Mouse (Mus musculus) kidney, adult 2 months (tissue): Measurements from ENCODE around the gene Mettl2. TPM values are rescaled to one million over a fixed set of nuclear protein-coding genes. Genes with fewer than 3 reads are reported as not detected.
A peak's percentile ranks its signal among the peaks of the same experiment; 100 is the strongest.

ENCODE experiments used
- DNase-seq: peaks from one replicate; pipeline ENCODE4 v3.0.0; 2021
- H3K27ac ChIP-seq: fragments of 200-500 bp; 2 replicates; pipeline ENCODE4 v1.5.1; 2012; ENCODE audit warnings: low read depth, low read length, control low read depth, inconsistent platforms; ENCODE audit not compliant: insufficient read depth
- H3K27me3 ChIP-seq: fragments of 200-500 bp; replicated peaks from 2 replicates; pipeline ENCODE4 v1.6.1; 2012; ENCODE audit warnings: mild to moderate bottlenecking, moderate library complexity, low read length, inconsistent platforms; ENCODE audit not compliant: control insufficient read depth, insufficient read depth
- H3K36me3 ChIP-seq: fragments of 200-500 bp; 2 replicates; pipeline ENCODE4 v1.6.1; 2012; ENCODE audit warnings: mild to moderate bottlenecking, moderate library complexity, low read length, inconsistent platforms; ENCODE audit not compliant: control insufficient read depth, insufficient read depth
- H3K4me1 ChIP-seq: fragments of 200-500 bp; 2 replicates; pipeline ENCODE4 v1.6.1; 2011; ENCODE audit warnings: low read length; ENCODE audit not compliant: control insufficient read depth, insufficient read depth
- H3K4me3 ChIP-seq: fragments of 200-500 bp; 2 replicates; pipeline ENCODE4 v1.5.1; 2011; ENCODE audit warnings: mild to moderate bottlenecking, low read depth, low read length, control low read depth; ENCODE audit not compliant: insufficient read depth
- CTCF ChIP-seq: fragments of 200-500 bp; conservative IDR thresholded peaks from 2 replicates; pipeline ENCODE4 v1.5.1; 2011; ENCODE audit warnings: low read depth, mild to moderate bottlenecking, control low read depth, low read length, moderate library complexity, mixed read lengths; ENCODE audit not compliant: insufficient read depth, insufficient read length
- POLR2A ChIP-seq: fragments of 200-500 bp; IDR thresholded peaks from one replicate; pipeline ENCODE4 v1.6.1; 2011; ENCODE audit warnings: low read depth, low read length, control low read depth
- WGBS: fragments of 180-500 bp; shearing (Covaris S2); methylation state at CpG from one replicate; pipeline ENCODE4 v1.1.7; 2018; 5-methylcytosine and 5-hydroxymethylcytosine counted together
- polyA plus RNA-seq: library from polyadenylated mRNA; depleted of rRNA; stranded (reverse); fragments of >200 nt; gene quantifications from 2 replicates; pipeline ENCODE4 v1.2.3, GENCODE M21; 2012

The Mettl2 gene
- polyA plus RNA-seq, 1 experiment = 9.7 TPM

GRCm38 (mm10) chr11:105153068-105153833 is 27.0 kb downstream of the Mettl2 start:
- 30% methylated on average over 12 of the region's 12 CpGs for WGBS
- Histone ChIP-seq H3K36me3 (no peaks in the 10 kb centered on the region), H3K4me3 (no peak overlapping the region), H3K27ac (no peak overlapping the region), H3K27me3 (no peaks in the 10 kb centered on the region), H3K4me1 (peaks cover 16% of the 10 kb centered on the region)
- DNase-seq = peak; percentile 76
- TF ChIP-seq CTCF = no peak
- no peak for TF ChIP-seq POLR2A

DNA sequence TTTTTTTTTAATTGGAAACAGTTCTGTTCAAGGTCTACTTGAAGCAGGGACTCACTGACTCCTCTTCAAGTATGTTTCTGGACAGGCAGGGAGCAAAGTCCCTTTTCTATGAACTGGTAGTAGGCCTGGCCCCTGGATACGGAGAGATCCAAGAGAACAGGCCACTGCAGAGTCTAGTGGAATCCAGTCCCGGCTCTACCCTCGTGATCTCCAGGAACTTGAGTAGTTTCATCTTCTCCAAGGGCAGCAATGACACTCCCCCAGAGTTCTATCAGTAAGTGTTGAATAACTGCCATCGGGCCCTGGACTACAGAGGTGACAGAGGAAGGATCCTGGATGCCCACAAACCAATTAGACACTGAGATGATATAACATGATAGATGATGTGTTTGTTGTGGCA is 29.7 kb downstream of the Mettl2 start:
- peaks cover 16% of the 10 kb centered on the region for H3K4me1 ChIP-seq
- peak; percentile 84 for DNase-seq
- WGBS = 42% methylated on average over 4 of the region's 4 CpGs
- H3K27ac ChIP-seq = peak overlapping the region; percentile 67; the same call in 1 of the 2 replicates
- H3K4me3 ChIP-seq = no peak overlapping the region
- no peaks in the 10 kb centered on the region for H3K27me3 ChIP-seq
- H3K36me3 ChIP-seq = no peaks in the 10 kb centered on the region
- TF ChIP-seq POLR2A = no peak

DNA sequence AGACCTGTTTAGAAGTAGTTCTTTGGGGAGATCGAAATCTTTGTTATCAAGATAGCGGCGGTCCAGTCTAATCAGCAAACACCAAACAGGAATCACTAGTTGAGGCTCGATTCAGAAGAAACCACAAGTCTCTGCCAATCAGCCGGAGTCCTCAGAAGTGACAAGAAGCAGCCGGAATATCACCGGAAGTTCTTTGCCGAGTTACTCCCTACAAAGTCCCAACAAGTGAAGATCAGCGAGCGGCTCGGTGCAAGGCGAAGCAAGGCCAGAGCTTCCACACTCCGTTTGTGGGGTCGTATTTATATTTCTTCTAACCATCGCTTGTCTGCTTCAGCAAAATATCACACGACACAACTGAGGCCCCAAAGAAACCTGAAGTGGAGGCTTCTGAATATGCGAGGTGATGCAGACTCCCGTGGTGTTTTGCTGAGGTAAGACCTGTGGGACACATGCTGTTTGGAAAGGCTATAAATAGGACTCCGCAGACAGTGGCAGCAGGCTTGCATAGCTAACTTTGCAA is 30.6 kb downstream of the Mettl2 start:
- no peak for TF ChIP-seq CTCF
- TF ChIP-seq POLR2A = no peak
- 80% methylated on average over 19 of the region's 19 CpGs for WGBS
- no peak overlapping the region for H3K4me3 ChIP-seq
- peak; percentile 17 for DNase-seq
- H3K27ac ChIP-seq = peak overlapping the region; percentile 48; the same call in 1 of the 2 replicates
- no peaks in the 10 kb centered on the region for H3K36me3 ChIP-seq
- H3K4me1 ChIP-seq = peaks cover 16% of the 10 kb centered on the region
- H3K27me3 ChIP-seq = no peaks in the 10 kb centered on the region

GRCm38 (mm10) chr11:105158047-105158446 is 31.8 kb downstream of the Mettl2 start:
- H3K36me3 ChIP-seq = no peaks in the 10 kb centered on the region
- H3K27me3 ChIP-seq = no peaks in the 10 kb centered on the region
- no peak overlapping the region for H3K27ac ChIP-seq
- H3K4me3 ChIP-seq = no peak overlapping the region
- H3K4me1 ChIP-seq = peaks cover 16% of the 10 kb centered on the region
- peak; percentile 61 for DNase-seq
- TF ChIP-seq POLR2A = no peak
- TF ChIP-seq CTCF = no peak

DNA sequence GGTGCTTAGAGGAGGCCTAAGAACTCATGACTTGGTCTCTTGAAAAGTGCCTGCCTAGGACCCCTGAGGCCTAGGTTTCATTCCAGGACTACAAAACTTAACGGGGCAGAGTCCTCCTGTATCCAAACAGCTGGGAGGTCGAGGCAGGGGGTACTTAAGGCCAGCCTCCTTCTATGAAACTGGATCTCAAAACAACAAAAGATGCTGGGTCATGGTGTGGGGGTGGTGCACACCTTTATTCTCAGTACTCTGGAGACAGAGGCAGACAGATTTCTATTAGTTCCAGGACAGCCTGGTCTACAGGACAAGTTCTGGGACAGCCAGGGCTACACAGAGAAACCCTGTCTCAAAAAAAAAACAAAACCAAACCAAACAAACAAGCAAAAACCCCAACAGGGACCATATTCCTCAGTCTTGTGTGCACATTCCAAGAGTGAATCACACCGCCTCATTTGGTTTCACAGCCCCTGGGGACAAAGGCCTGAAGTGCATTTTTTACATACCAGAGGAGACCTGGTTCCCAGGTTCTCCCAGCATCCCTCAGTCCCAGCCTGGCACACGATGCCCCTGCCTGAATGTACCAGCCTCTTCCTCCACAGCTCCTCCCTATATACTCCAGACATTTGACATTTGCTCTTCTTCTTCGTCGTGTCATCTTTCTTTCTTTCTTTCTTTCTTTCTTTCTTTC is 33.6 kb downstream of the Mettl2 start:
- WGBS = 52% methylated on average over 6 of the region's 6 CpGs
- DNase-seq = peak; percentile 15
- Histone ChIP-seq H3K4me3 (no peak overlapping the region), H3K36me3 (no peaks in the 10 kb centered on the region), H3K4me1 (peaks cover 6% of the 10 kb centered on the region), H3K27ac (no peak overlapping the region), H3K27me3 (no peaks in the 10 kb centered on the region)
- TF ChIP-seq CTCF = no peak
- TF ChIP-seq POLR2A = no peak

GRCm38 (mm10) chr11:105161411-105161810 is 35.2 kb downstream of the Mettl2 start:
- DNase-seq = no peak
- TF ChIP-seq CTCF (no peak), POLR2A (no peak)
- H3K36me3 ChIP-seq = no peaks in the 10 kb centered on the region
- H3K4me3 ChIP-seq = no peak overlapping the region
- no peak overlapping the region for H3K27ac ChIP-seq
- H3K27me3 ChIP-seq = no peaks in the 10 kb centered on the region
- peaks cover 6% of the 10 kb centered on the region for H3K4me1 ChIP-seq
- 96% methylated on average over 2 of the region's 2 CpGs for WGBS
